Mouse (Mus musculus) mammary gland, adult 2 months (tissue): ENCODE measurements around the gene Cpvl. TPM values are rescaled to one million over a fixed set of nuclear protein-coding genes. Genes with fewer than 3 reads are reported as not detected.

Source experiments
- polyA plus RNA-seq: library from polyadenylated mRNA; depleted of rRNA; stranded (reverse); fragments of >200 nt; gene quantifications from 2 replicates; pipeline ENCODE4 v1.2.3, GENCODE M21; 2012; ENCODE audit warnings: low replicate concordance; rRNA removed

Cpvl gene
- 0.07 TPM in 1 of 2 replicates, not detected in the other for polyA plus RNA-seq

DNA sequence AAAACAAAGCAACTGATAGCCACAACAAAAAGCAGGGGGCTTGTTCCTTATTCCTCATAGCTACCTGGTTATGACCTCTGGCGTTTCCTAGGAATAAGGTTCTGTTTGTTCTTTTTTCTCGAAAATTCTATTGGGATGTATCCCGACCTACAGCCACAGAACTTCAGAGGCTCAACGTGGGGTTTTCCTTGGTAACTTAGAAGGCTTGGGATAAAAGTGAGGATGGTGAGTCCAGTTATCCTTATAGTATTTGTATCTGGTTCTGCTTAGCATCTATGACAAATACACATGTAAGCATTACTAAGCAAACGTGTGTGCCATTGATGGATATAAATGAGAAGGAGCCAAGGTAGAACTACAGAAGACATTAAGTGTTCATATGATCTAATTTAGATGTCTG, at the start of gene Cpvl:
Gene Cpvl, minus strand, starts transcription at position 101 of the 400 bp plus-strand sequence.

Other genes starting within 250 kb of the Cpvl start
- gene Tril, start 157.8 kb downstream of the Cpvl start, polyA plus RNA-seq, result 15.9 and 29.3 TPM in 2 replicates
- gene Chn2, start 60.9 kb upstream of the Cpvl start, polyA plus RNA-seq, result 4.9 and 6.5 TPM in 2 replicates